18 mouse cellular contexts compared by ENCODE assay signal in genomic region chr13:17296912-17297311, GRCm38 (mm10).
DNase-seq lines count a peak whose midpoint lies in the region; ATAC-seq and TF ChIP-seq lines count a peak whose summit lies in the region.
"Had no signal": no experiment of that assay in that cellular context is flagged by ENCODE, and none has a peak within 500 bp of the region (broad histone marks: within the 10 kb centered on the region; RNA-seq: fewer than 3 reads in every experiment).

No protein-coding gene starts in this region.

- no peaks in the 10 kb centered on the region for H3K27me3 ChIP-seq in limb, embryonic 12.5 days
- H3K27me3 ChIP-seq in limb, embryonic 10.5 days (ENCODE audit: low read depth, poor library complexity, severe bottlenecking), result no peaks in the 10 kb centered on the region
- no peaks in the 10 kb centered on the region for H3K27me3 ChIP-seq in embryonic facial prominence, embryonic 15.5 days
- H3K27me3 ChIP-seq in kidney, adult 2 months (replicated peaks; ENCODE audit: control insufficient read depth, insufficient read depth, low read length), result no peaks in the 10 kb centered on the region
- H3K27me3 ChIP-seq: stomach, embryonic 15.5 days had no signal

- 43% methylated on average over 4 of the region's 4 CpGs for WGBS in limb, embryonic 12.5 days
- 60% methylated on average over 4 of the region's 4 CpGs for WGBS in limb, embryonic 10.5 days
- WGBS in embryonic facial prominence, embryonic 15.5 days, result 34% methylated on average over 4 of the region's 4 CpGs
- WGBS in kidney, adult 2 months, result 59% methylated on average over 4 of the region's 4 CpGs

- H3K9ac ChIP-seq in limb, embryonic 12.5 days (replicated peaks), result no peak overlapping the region
- H3K9ac ChIP-seq in ES-E14 (ENCODE audit: insufficient read depth, low read depth, low read length, poor library complexity, severe bottlenecking), result no peak overlapping the region
- H3K9ac ChIP-seq in embryonic facial prominence, embryonic 15.5 days, result no peak overlapping the region
- H3K9ac ChIP-seq: stomach, embryonic 15.5 days had no signal

- no peak overlapping the region for H3K4me3 ChIP-seq in limb, embryonic 12.5 days (replicated peaks)
- no peak overlapping the region for H3K4me3 ChIP-seq in limb, embryonic 10.5 days
- no peak overlapping the region for H3K4me3 ChIP-seq in ES-E14 (ENCODE audit: insufficient read depth in 1 of 2, low read depth in 1 of 2, low read length in 2 of 2, poor library complexity in 1 of 2, severe bottlenecking in 1 of 2)
- no peak overlapping the region for H3K4me3 ChIP-seq in embryonic facial prominence, embryonic 15.5 days (replicated peaks)
- H3K4me3 ChIP-seq in kidney, adult 2 months (ENCODE audit: insufficient read depth, low read depth, low read length), result no peak overlapping the region
- H3K4me3 ChIP-seq: stomach, embryonic 15.5 days had no signal

- peaks cover 15% of the 10 kb centered on the region for H3K4me1 ChIP-seq in limb, embryonic 12.5 days (replicated peaks)
- H3K4me1 ChIP-seq in limb, embryonic 10.5 days, result peaks cover 3% of the 10 kb centered on the region; the same call in 1 of the 2 replicates
- H3K4me1 ChIP-seq in ES-E14 (ENCODE audit: control insufficient read depth in 2 of 2, insufficient read depth in 2 of 2, low read length in 2 of 2, poor library complexity in 1 of 2), result no peaks in the 10 kb centered on the region
- H3K4me1 ChIP-seq in embryonic facial prominence, embryonic 15.5 days, result peaks cover 5% of the 10 kb centered on the region; the same call in 1 of the 2 replicates
- no peaks in the 10 kb centered on the region for H3K4me1 ChIP-seq in kidney, adult 2 months (ENCODE audit: control insufficient read depth, insufficient read depth, low read length)
- H3K4me1 ChIP-seq: stomach, embryonic 15.5 days had no signal

- H3K27ac ChIP-seq in limb, embryonic 12.5 days, result peak overlapping the region; percentile 3; the same call in 1 of the 2 replicates
- no peak overlapping the region for H3K27ac ChIP-seq in limb, embryonic 10.5 days
- no peak overlapping the region for H3K27ac ChIP-seq in ES-E14 (ENCODE audit: insufficient read depth, low read depth, low read length, poor library complexity, severe bottlenecking)
- H3K27ac ChIP-seq in embryonic facial prominence, embryonic 15.5 days (replicated peaks), result peak overlapping the region; percentile 25; the same call in 1 of the 2 replicates
- H3K27ac ChIP-seq in kidney, adult 2 months (ENCODE audit: insufficient read depth, low read depth, low read length), result no peak overlapping the region
- H3K27ac ChIP-seq: stomach, embryonic 15.5 days had no signal

- no peak for TF ChIP-seq CTCF in kidney, adult 2 months (conservative IDR thresholded peaks at IDR 0.05; ENCODE audit: insufficient read depth, insufficient read length, low read depth, low read length)

- TF ChIP-seq POLR2A in kidney, adult 2 months (IDR thresholded peaks at IDR 0.05; ENCODE audit: low read depth, low read length), result no peak

- in situ Hi-C loops in ES-E14 (cut with MboI; ENCODE audit: low sequenced_read_pairs in 2 of 2, unreplicated experiment in 2 of 2), result no loop called here

- DNase-seq in limb, embryonic 10.5 days (ENCODE audit: low spot score), result no peak
- DNase-seq in ES-E14 (ENCODE audit: low read depth, low spot score) (peak; percentile 2), ZHBTc4 (ENCODE audit: low read depth, low spot score) (peak; percentile 5)
- no peak for DNase-seq in adrenal gland, postnatal 36 days
- DNase-seq in urinary bladder, adult 2 months (ENCODE audit: low spot score), result no peak
- DNase-seq in kidney, adult 2 months, result no peak
- DNase-seq: cerebellum, adult 8-10 months; gastrocnemius, postnatal 36 days; kidney, postnatal 25 days; layer of hippocampus, postnatal 36 days; liver; thymus, postnatal 14 days had no signal

- no peaks in the 10 kb centered on the region for H3K9me3 ChIP-seq in limb, embryonic 12.5 days
- H3K9me3 ChIP-seq in limb, embryonic 10.5 days (replicated peaks), result no peaks in the 10 kb centered on the region
- no peaks in the 10 kb centered on the region for H3K9me3 ChIP-seq in ES-E14 (ENCODE audit: control insufficient read depth, insufficient read depth, low read depth, low read length)
- H3K9me3 ChIP-seq in embryonic facial prominence, embryonic 15.5 days (replicated peaks), result no peaks in the 10 kb centered on the region
- H3K9me3 ChIP-seq: stomach, embryonic 15.5 days had no signal

- H3K4me2 ChIP-seq in limb, embryonic 12.5 days, result no peak overlapping the region
- no peak overlapping the region for H3K4me2 ChIP-seq in embryonic facial prominence, embryonic 15.5 days (replicated peaks)
- H3K4me2 ChIP-seq: heart, embryonic 11.5 days; stomach, embryonic 15.5 days had no signal

- peak; percentile 20; the same call in 1 of the 2 replicates for ATAC-seq in limb, embryonic 12.5 days (ENCODE audit: insufficient number of reproducible peaks, insufficient read depth, low FRiP score, low TSS enrichment, low read depth)
- ATAC-seq in embryonic facial prominence, embryonic 15.5 days (ENCODE audit: insufficient number of reproducible peaks, low FRiP score, low TSS enrichment, low read depth), result no peak
- ATAC-seq: CD4-positive, CD25-positive, alpha-beta regulatory T cell, adult 4 months; intestine, embryonic 16.5 days had no signal

- no peaks in the 10 kb centered on the region for H3K36me3 ChIP-seq in limb, embryonic 12.5 days
- H3K36me3 ChIP-seq in limb, embryonic 10.5 days, result no peaks in the 10 kb centered on the region
- H3K36me3 ChIP-seq in ES-E14 (ENCODE audit: control insufficient read depth, insufficient read depth, low read length, poor library complexity, severe bottlenecking), result no peaks in the 10 kb centered on the region
- H3K36me3 ChIP-seq in embryonic facial prominence, embryonic 15.5 days, result no peaks in the 10 kb centered on the region
- no peaks in the 10 kb centered on the region for H3K36me3 ChIP-seq in kidney, adult 2 months (ENCODE audit: control insufficient read depth, insufficient read depth, low read length)
- H3K36me3 ChIP-seq: stomach, embryonic 15.5 days had no signal

TF ChIP-seq in ES-E14, 5 proteins besides CTCF, POLR2A, EP300 and RAD21:
- TF ChIP-seq HCFC1 (IDR thresholded peaks at IDR 0.05; ENCODE audit: borderline replicate concordance, insufficient read depth, low read length), result no peak
- TF ChIP-seq CHD2 (IDR thresholded peaks at IDR 0.05; ENCODE audit: low read depth, low read length), result no peak
- TF ChIP-seq ZNF384 (IDR thresholded peaks at IDR 0.05; ENCODE audit: low read depth, low read length), result no peak
- no peak for TF ChIP-seq ZC3H11A (IDR thresholded peaks at IDR 0.05; ENCODE audit: borderline replicate concordance, low read depth, low read length)
- no peak for TF ChIP-seq MAFK (IDR thresholded peaks at IDR 0.05; ENCODE audit: insufficient read depth, low read depth, low read length)

Comparison
In these comparisons a context has a peak if more than half of its experiments do, and no peak if none do; other contexts are left out.
1. H3K27ac ChIP-seq: peak in limb, embryonic 12.5 days (single experiment) and embryonic facial prominence, embryonic 15.5 days (single experiment); none in limb, embryonic 10.5 days (single experiment), ES-E14 (single experiment) and kidney, adult 2 months (single experiment).
2. DNase-seq: peak in ES-E14 (single experiment) and ZHBTc4 (single experiment); none in limb, embryonic 10.5 days (single experiment), adrenal gland, postnatal 36 days (0 of 2), urinary bladder, adult 2 months (single experiment) and kidney, adult 2 months (single experiment).